Mouse (Mus musculus): ENCODE results near the gene Lyg2. TPM values are rescaled to one million over a fixed set of nuclear protein-coding genes. Genes with fewer than 3 reads are reported as not detected.

Lyg2 gene
- not detected in 2 replicates for polyA plus RNA-seq (2014; fragmentation: Nextera tagmentation; extraction: Ambion mirVana)

DNA sequence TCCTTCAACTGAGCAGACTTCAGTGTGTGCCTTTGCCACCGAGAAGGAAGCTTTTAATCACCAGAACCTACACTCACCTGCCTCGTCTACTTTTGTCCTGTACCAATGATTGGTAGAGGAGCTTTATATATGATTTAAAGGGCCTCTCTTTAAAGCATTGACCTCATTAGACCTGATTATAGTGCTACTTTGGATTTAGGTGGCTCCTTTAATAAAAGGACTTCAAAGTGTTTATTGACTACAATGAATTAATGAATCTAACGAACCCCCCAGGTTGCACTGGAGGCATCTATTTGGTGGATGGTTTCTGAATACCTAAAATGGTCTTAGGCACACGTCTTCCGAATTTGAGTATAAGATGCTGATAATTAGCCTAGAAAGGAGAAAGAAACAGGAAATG is at the start of gene Lyg2:
Lyg2 (minus strand) TSS at position 101 of the 400 bp plus-strand sequence.
- H3K27ac ChIP-seq (ENCODE audit: low read depth, low read length): no peak within 1 kb of the TSS
- no peak within 1 kb of the TSS for H3K4me2 ChIP-seq (ENCODE audit: low read depth)
- H3K4me3 ChIP-seq (ENCODE audit: low read depth, low read length): no peak within 1 kb of the TSS
- H3K9ac ChIP-seq (ENCODE audit: low read length): no peak within 1 kb of the TSS
- DNase-seq (ENCODE audit: low spot score) (no peak), ATAC-seq (ENCODE audit: insufficient read depth, low FRiP score, low TSS enrichment) (no peak)
- no peaks in the 10 kb centered on the region for H3K9me3 ChIP-seq (ENCODE audit: control insufficient read depth, low read length)
- no peaks in the 10 kb centered on the region for H3K4me1 ChIP-seq (ENCODE audit: control insufficient read depth, insufficient read depth, low read length)
- no peaks in the 10 kb centered on the region for H3K36me3 ChIP-seq (ENCODE audit: control insufficient read depth, insufficient read depth, low read length)
- WGBS: 81% methylated on average over 5 of the region's 5 CpGs
- no peaks in the 10 kb centered on the region for H3K27me3 ChIP-seq (ENCODE audit: control insufficient read depth, insufficient read depth, low read length)

DNA sequence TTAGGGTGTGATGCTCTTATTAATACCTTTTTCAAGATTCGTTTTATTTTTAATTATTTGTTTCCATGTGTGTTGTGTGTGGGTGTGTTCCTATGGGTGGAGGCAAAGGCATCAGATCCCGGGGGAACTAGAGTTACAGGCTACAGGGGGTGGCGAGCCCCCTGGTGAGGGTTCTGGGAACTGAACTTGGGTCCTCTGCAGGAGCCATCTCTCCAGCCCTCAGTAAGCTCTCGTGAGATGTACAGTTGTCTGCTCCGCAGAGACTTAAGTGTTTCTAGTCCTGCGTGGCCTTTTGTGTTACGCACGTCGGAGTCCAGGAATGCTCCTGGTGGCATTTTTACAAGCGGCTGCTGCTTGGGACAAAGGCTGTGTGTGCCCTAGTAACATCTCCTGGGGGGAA is 49.3 kb upstream of the Lyg2 start:
- Histone ChIP-seq H3K4me3 (ENCODE audit: low read depth, low read length) (no peak overlapping the region), H3K27ac (ENCODE audit: low read depth, low read length) (no peak overlapping the region), H3K9ac (ENCODE audit: low read length) (no peak overlapping the region), H3K27me3 (ENCODE audit: control insufficient read depth, insufficient read depth, low read length) (no peaks in the 10 kb centered on the region), H3K36me3 (ENCODE audit: control insufficient read depth, insufficient read depth, low read length) (no peaks in the 10 kb centered on the region), H3K4me1 (ENCODE audit: control insufficient read depth, insufficient read depth, low read length) (no peaks in the 10 kb centered on the region), H3K9me3 (ENCODE audit: control insufficient read depth, low read length) (no peaks in the 10 kb centered on the region), H3K4me2 (ENCODE audit: low read depth) (no peak overlapping the region)
- no peak for ATAC-seq (ENCODE audit: insufficient read depth, low FRiP score, low TSS enrichment)
- WGBS: 50% methylated on average over 10 of the region's 10 CpGs
- no peak for DNase-seq (ENCODE audit: low spot score)

DNA sequence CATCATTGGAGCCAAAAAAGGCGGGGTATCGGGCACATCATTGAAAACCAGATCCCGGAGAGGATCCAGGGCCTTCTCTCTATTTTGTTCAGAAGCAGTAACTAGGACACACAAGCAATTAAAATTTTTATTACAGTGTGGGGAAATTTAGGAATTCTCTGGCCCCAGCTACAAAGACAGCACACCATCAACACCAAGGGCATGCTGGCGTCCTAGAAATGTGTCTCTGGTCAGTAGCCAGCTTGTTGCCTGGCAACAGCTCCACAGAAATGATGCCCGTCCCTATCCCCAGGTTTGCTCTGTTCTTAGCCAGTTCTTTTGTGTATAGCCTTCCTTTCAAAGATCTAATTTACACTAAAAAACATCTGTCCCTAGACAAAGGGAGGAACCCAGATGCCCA is 43.2 kb upstream of the Lyg2 start:
- Histone ChIP-seq H3K9me3 (ENCODE audit: control insufficient read depth, low read length) (no peaks in the 10 kb centered on the region), H3K4me3 (ENCODE audit: low read depth, low read length) (no peak overlapping the region), H3K36me3 (ENCODE audit: control insufficient read depth, insufficient read depth, low read length) (no peaks in the 10 kb centered on the region), H3K27ac (ENCODE audit: low read depth, low read length) (no peak overlapping the region), H3K27me3 (ENCODE audit: control insufficient read depth, insufficient read depth, low read length) (no peaks in the 10 kb centered on the region), H3K9ac (ENCODE audit: low read length) (no peak overlapping the region), H3K4me2 (ENCODE audit: low read depth) (no peak overlapping the region), H3K4me1 (ENCODE audit: control insufficient read depth, insufficient read depth, low read length) (no peaks in the 10 kb centered on the region)
- DNase-seq (ENCODE audit: low spot score): no peak
- no peak for ATAC-seq (ENCODE audit: insufficient read depth, low FRiP score, low TSS enrichment)
- 78% methylated on average over 5 of the region's 5 CpGs for WGBS

DNA sequence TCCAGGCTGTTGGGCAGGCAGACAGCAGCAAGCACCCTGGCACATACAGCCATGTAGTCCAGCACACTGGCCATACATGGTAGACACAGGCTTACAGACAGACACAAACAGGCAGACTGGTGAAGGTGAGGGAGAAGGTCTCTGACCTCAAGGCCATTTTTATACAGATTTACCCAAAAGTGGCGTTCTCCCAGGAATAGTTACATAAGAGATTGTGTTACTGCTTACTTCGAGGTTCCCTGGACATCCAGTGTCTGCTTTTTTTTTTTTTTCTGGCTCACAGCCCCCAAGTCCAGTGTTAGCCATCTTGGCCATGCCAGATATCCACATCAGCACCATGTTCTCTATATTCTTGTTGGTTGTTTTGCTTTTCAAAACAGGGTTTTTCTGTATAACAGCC is 42.2 kb upstream of the Lyg2 start:
- Histone ChIP-seq H3K9ac (ENCODE audit: low read length) (no peak overlapping the region), H3K4me1 (ENCODE audit: control insufficient read depth, insufficient read depth, low read length) (no peaks in the 10 kb centered on the region)

DNA sequence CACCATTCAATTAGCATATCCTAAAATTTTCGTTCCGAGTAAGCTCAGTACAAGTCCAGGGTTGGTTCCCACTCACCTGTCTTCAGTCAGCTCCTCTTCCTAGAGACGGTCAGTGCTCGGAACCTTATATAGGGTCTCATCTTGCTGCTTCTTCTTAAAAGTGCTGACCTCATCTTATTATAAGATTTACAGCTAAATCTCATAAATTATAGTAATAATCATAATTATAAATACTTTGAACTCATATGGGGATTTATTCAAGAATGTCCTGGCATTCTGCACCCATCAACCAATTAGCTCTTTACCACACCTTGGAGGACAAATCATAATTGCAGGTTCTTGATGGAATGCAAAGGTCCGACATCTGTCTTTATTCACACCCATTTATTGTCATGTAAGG is 41.4 kb upstream of the Lyg2 start, which contains the start of gene Lyg1:
Lyg1 (minus strand) TSS at position 101 of the 400 bp plus-strand sequence.
- H3K9me3 ChIP-seq (ENCODE audit: control insufficient read depth, low read length): no peaks in the 10 kb centered on the region
- no peaks in the 10 kb centered on the region for H3K27me3 ChIP-seq (ENCODE audit: control insufficient read depth, insufficient read depth, low read length)
- H3K27ac ChIP-seq (ENCODE audit: low read depth, low read length): no peak within 1 kb of the TSS
- no peaks in the 10 kb centered on the region for H3K4me1 ChIP-seq (ENCODE audit: control insufficient read depth, insufficient read depth, low read length)
- H3K9ac ChIP-seq (ENCODE audit: low read length): no peak within 1 kb of the TSS
- no peak for DNase-seq (ENCODE audit: low spot score)
- no peaks in the 10 kb centered on the region for H3K36me3 ChIP-seq (ENCODE audit: control insufficient read depth, insufficient read depth, low read length)
- no peak within 1 kb of the TSS for H3K4me3 ChIP-seq (ENCODE audit: low read depth, low read length)
- no peak within 1 kb of the TSS for H3K4me2 ChIP-seq (ENCODE audit: low read depth)
- ATAC-seq (ENCODE audit: insufficient read depth, low FRiP score, low TSS enrichment): no peak
- 88% methylated on average over 5 of the region's 5 CpGs for WGBS

More for the DNA sequence above, 42.2 kb upstream of the Lyg2 start:
- ATAC-seq (ENCODE audit: insufficient read depth, low FRiP score, low TSS enrichment) (no peak), DNase-seq (ENCODE audit: low spot score) (no peak)
- no peak overlapping the region for H3K4me3 ChIP-seq (ENCODE audit: low read depth, low read length)
- no peaks in the 10 kb centered on the region for H3K9me3 ChIP-seq (ENCODE audit: control insufficient read depth, low read length)
- H3K4me2 ChIP-seq (ENCODE audit: low read depth): no peak overlapping the region
- 90% methylated on average over 2 of the region's 2 CpGs for WGBS
- H3K36me3 ChIP-seq (ENCODE audit: control insufficient read depth, insufficient read depth, low read length): no peaks in the 10 kb centered on the region
- no peaks in the 10 kb centered on the region for H3K27me3 ChIP-seq (ENCODE audit: control insufficient read depth, insufficient read depth, low read length)
- H3K27ac ChIP-seq (ENCODE audit: low read depth, low read length): no peak overlapping the region

DNA sequence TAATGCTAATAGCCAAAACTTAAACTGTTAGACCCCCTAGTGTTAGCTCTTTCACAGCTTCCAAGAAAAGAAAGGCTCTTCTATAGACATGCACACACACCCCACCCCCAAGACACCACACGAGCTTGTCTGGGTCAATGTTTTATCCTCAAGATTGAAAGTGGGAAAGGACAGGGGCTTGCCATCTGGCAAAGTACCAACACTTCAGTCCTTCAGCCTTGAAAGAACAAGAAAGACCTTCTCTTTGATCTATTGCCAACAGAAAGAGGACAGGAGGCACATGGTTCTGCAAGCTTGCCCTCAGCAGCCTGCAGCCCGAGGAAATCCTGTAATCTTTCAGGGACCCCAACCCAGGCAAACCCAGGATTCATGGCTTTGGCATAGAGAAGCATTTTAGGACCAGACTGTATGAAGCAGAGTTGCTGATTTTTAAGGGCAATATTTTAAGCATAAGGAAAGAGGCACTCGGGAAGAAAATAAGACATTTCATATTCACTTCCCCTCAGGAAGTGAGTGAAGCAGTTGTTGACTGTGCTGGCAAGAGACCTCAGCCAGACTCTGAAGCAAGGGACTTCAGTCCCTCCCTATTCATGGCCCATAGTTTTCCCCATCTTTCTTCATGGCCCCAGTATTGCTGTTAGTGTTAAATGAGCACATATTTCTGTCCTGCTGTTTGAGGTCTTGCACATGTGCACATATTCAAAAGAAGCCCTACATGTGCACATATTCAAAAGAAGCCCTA is 40.6 kb upstream of the Lyg2 start:
- no peak for ATAC-seq (ENCODE audit: insufficient read depth, low FRiP score, low TSS enrichment)

DNA sequence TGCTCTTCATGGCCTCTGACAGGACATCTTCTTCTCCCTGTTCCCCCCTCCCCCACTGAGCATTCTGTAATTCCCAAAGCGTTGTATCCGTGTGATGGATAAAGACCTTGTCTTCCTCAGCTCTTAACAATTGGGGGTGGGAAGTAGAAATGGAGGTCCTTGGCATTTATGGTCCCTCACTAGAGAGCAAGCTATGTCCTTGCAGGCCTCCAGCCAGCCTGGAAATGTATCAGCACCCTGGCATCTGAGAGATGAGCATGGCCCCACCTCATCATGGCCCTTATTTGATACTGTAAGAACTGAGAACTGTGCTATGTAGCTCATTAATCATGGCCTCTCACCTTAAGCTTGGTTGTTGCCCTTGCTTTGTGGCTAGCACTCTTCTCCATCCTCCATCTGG is 39.0 kb upstream of the Lyg2 start:
- Histone ChIP-seq H3K27me3 (ENCODE audit: control insufficient read depth, insufficient read depth, low read length) (no peaks in the 10 kb centered on the region), H3K4me1 (ENCODE audit: control insufficient read depth, insufficient read depth, low read length) (no peaks in the 10 kb centered on the region), H3K36me3 (ENCODE audit: control insufficient read depth, insufficient read depth, low read length) (no peaks in the 10 kb centered on the region), H3K9me3 (ENCODE audit: control insufficient read depth, low read length) (no peaks in the 10 kb centered on the region), H3K27ac (ENCODE audit: low read depth, low read length) (no peak overlapping the region), H3K4me2 (ENCODE audit: low read depth) (no peak overlapping the region), H3K4me3 (ENCODE audit: low read depth, low read length) (no peak overlapping the region), H3K9ac (ENCODE audit: low read length) (no peak overlapping the region)
- ATAC-seq (ENCODE audit: insufficient read depth, low FRiP score, low TSS enrichment) (no peak), DNase-seq (ENCODE audit: low spot score) (no peak)
- 90% methylated on average over 2 of the region's 2 CpGs for WGBS

More for the DNA sequence above, 40.6 kb upstream of the Lyg2 start:
- Histone ChIP-seq H3K9ac (ENCODE audit: low read length) (no peak overlapping the region), H3K4me1 (ENCODE audit: control insufficient read depth, insufficient read depth, low read length) (no peaks in the 10 kb centered on the region), H3K27ac (ENCODE audit: low read depth, low read length) (no peak overlapping the region), H3K27me3 (ENCODE audit: control insufficient read depth, insufficient read depth, low read length) (no peaks in the 10 kb centered on the region), H3K36me3 (ENCODE audit: control insufficient read depth, insufficient read depth, low read length) (no peaks in the 10 kb centered on the region), H3K4me3 (ENCODE audit: low read depth, low read length) (no peak overlapping the region), H3K4me2 (ENCODE audit: low read depth) (no peak overlapping the region), H3K9me3 (ENCODE audit: control insufficient read depth, low read length) (no peaks in the 10 kb centered on the region)
- 49% methylated on average over 3 of the region's 3 CpGs for WGBS
- DNase-seq (ENCODE audit: low spot score): peak; percentile 17

DNA sequence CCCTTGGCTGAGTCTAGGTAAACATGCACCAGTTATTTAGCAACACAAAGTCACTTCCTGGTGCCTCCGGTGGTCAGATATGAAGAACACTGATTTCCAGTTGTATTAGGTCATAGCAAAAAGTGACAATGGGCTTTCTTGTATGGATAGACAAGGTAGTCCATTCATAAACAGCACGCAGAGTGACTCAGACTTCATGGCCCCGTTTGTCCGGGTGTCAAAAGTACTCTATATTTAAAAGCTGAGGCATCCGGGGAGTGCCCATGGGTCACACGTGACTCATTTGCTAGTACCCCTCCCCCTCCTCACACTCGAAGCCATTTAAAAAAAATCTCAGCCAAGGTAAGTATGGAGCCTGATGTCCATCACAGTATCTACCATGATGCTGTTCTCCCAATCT is 38.5 kb upstream of the Lyg2 start:
- no peaks in the 10 kb centered on the region for H3K4me1 ChIP-seq (ENCODE audit: control insufficient read depth, insufficient read depth, low read length)
- no peaks in the 10 kb centered on the region for H3K9me3 ChIP-seq (ENCODE audit: control insufficient read depth, low read length)
- 84% methylated on average over 7 of the region's 7 CpGs for WGBS
- no peak for ATAC-seq (ENCODE audit: insufficient read depth, low FRiP score, low TSS enrichment)
- H3K36me3 ChIP-seq (ENCODE audit: control insufficient read depth, insufficient read depth, low read length): no peaks in the 10 kb centered on the region
- DNase-seq (ENCODE audit: low spot score): no peak
- H3K9ac ChIP-seq (ENCODE audit: low read length): no peak overlapping the region
- H3K27me3 ChIP-seq (ENCODE audit: control insufficient read depth, insufficient read depth, low read length): no peaks in the 10 kb centered on the region
- H3K4me3 ChIP-seq (ENCODE audit: low read depth, low read length): no peak overlapping the region
- no peak overlapping the region for H3K4me2 ChIP-seq (ENCODE audit: low read depth)
- H3K27ac ChIP-seq (ENCODE audit: low read depth, low read length): no peak overlapping the region

DNA sequence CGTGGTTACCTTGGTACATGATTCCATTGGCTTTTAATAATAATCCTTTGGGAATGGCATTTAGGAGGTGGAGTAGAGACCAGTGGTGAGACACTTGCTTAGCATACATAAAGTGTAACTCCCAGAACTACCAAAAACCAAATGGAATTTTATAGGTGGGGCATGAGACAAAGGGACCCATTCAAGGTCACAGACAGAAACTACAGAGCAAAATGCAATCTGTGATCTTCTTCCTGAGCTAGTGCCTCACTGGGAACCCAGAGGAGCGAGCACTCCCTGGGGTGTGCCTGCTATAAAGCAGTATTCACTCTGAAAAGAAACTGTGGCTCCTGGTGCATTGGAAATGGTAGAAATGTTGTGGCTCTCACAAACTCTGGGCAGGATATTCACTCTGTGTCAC is 32.6 kb upstream of the Lyg2 start:
- H3K9ac ChIP-seq (ENCODE audit: low read length): no peak overlapping the region
- H3K27me3 ChIP-seq (ENCODE audit: control insufficient read depth, insufficient read depth, low read length): no peaks in the 10 kb centered on the region
- DNase-seq (ENCODE audit: low spot score): no peak
- no peaks in the 10 kb centered on the region for H3K9me3 ChIP-seq (ENCODE audit: control insufficient read depth, low read length)
- no peaks in the 10 kb centered on the region for H3K4me1 ChIP-seq (ENCODE audit: control insufficient read depth, insufficient read depth, low read length)
- no peak overlapping the region for H3K4me2 ChIP-seq (ENCODE audit: low read depth)
- no peaks in the 10 kb centered on the region for H3K36me3 ChIP-seq (ENCODE audit: control insufficient read depth, insufficient read depth, low read length)
- no peak for ATAC-seq (ENCODE audit: insufficient read depth, low FRiP score, low TSS enrichment)
- H3K4me3 ChIP-seq (ENCODE audit: low read depth, low read length): no peak overlapping the region
- no peak overlapping the region for H3K27ac ChIP-seq (ENCODE audit: low read depth, low read length)
- 77% methylated on average over 2 of the region's 2 CpGs for WGBS

Measured in neural tube, embryonic 11.5 days (tissue).